Mouse (Mus musculus): ENCODE measurements around the gene Neto2.

- TF ChIP-seq CTCF (IDR thresholded peaks at IDR 0.05; ENCODE audit: low read depth), result no peak
- TF ChIP-seq EP300 (IDR thresholded peaks at IDR 0.05; ENCODE audit: low read depth), result no peak
These were observed 44.3 kb upstream of the Neto2 start for GRCm38 (mm10) chr8:85745053-85745452.
